Mouse (Mus musculus) urinary bladder, postnatal 10 days (tissue): ENCODE data around the gene Gnai2.
"Not testable (repeated sequence)": the region's sequence is repeated elsewhere in the genome, so short reads cannot be mapped to it uniquely, and the experiment has no call there.

ENCODE experiments used
- DNase-seq: peaks from one replicate; pipeline ENCODE4 v3.0.0; 2022; ENCODE audit warnings: low spot score

Gnai2 gene

GRCm38 (mm10) chr9:107567702-107568319 is 67.4 kb downstream of the Gnai2 start, which contains the start of gene Hyal2:
Gene Hyal2, plus strand, starts transcription at chr9:107567945.
- DNase-seq, result no peak

GRCm38 (mm10) chr9:107566855-107567254 is 68.3 kb downstream of the Gnai2 start:
- DNase-seq, result no peak

GRCm38 (mm10) chr9:107566041-107566709 is 69.0 kb downstream of the Gnai2 start:
- no peak for DNase-seq

- not testable (repeated sequence) for DNase-seq
Measured at GRCm38 (mm10) chr9:107565556-107565955, 69.6 kb downstream of the Gnai2 start.
